Mouse (Mus musculus) liver, embryonic 14.5 days (tissue): ENCODE data around the gene Nfia.

Experiments
- CTCF ChIP-seq: IDR thresholded peaks from 2 replicates; pipeline ENCODE4 v1.5.1; 2016; ENCODE audit warnings: antibody characterized with exemption, low read depth, control low read depth
- EP300 ChIP-seq: IDR thresholded peaks from 2 replicates; pipeline ENCODE4 v1.6.1; 2016; ENCODE audit warnings: antibody characterized with exemption, low read depth

- TF ChIP-seq CTCF, result no peak
- TF ChIP-seq EP300, result no peak
These were observed 236.4 kb downstream of the Nfia start for GRCm38 (mm10) chr4:98008814-98009368.
